Mouse (Mus musculus) spleen, adult 12 weeks (tissue): ENCODE measurements around the gene Vmn1r217.
"Not testable (repeated sequence)": the region's sequence is repeated elsewhere in the genome, so short reads cannot be mapped to it uniquely, and the experiment has no call there.

Experiments
- DNase-seq: peaks from one replicate; pipeline ENCODE4 v3.0.0; 2022; ENCODE audit warnings: low spot score

Vmn1r217 gene

DNA sequence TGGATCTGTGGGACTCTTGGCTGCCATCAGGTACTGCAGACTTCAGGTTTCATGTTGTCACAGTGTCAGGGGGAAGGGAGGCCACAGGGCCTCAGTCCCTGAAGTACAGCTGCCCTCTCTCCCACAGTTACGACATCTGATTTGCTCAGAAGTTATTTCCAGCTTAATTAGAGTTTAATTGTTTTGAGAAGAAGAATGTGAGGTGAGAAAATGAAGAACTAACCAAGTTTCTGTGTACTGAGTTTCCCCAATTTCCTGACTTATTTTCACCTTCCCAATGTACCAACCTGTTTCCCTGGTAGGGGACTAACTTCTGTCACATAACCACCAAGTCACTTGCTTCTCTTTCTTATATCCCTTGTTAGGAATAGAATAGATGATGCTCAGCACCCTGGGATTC lies at the start of gene Vmn1r217:
Gene Vmn1r217 (minus strand): TSS at position 101 of the 400 bp plus-strand sequence.
- DNase-seq: not testable (repeated sequence)

DNA sequence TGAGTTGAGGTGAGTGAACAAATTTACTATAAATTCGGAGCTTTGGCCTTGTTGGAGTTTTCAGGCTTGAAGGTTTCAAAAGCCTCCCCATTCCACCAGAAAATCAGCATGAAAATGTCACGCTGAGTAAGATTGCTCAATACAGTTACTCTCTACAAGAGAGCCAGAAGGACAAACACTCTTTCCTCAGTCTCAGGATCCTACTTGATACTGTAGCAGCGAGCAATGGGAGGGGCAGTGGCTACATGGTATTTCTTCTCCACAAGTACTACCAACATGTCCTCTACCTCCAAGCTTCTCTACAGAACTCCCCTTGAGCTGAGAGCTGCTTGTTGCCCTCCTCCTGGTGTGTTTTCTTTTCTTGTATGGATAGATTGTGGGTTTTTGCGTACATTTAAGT lies 48.4 kb upstream of the Vmn1r217 start:
- DNase-seq: not testable (repeated sequence)

DNA sequence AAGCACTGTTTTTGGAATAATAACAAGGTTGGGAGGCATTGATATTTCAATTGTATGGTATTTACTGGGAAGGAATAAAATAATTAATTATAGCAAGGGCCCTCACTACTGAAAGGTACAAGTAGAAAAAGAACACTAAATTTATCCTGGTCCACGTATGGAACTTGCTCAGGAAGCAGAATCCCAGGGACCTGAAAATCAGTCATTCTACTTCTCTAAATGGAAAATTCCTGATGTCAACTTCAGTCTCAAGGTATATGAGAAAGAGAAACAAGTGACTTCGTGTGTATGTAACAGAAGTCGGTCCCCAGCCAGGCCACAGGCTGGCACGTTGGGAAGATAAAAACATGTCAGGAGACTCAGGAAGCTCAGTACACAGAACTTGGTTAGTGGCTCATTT lies 41.0 kb upstream of the Vmn1r217 start, which contains the start of gene Vmn1r219:
Gene Vmn1r219 (plus strand): TSS at position 301 of the 400 bp plus-strand sequence.
- no peak for DNase-seq

DNA sequence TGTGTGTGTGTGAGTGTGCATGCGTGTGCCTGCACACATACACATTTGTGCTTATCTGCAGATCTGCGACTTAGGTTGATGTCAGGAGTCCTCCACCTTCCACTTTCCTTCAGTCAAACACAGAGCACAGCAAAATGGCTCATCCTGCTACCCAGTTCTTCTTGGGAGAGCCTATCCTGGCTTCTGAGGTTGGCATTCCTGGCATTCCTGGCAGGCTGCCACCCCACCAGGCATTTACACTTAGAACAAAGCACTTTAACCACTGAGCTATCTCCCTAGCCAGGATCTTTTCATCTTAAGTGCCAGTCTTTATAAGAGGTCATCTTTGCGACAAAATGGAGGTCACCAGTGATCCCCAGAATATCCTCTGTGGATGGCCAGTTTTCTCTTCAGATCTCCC lies 39.8 kb upstream of the Vmn1r217 start:
- DNase-seq: no peak

DNA sequence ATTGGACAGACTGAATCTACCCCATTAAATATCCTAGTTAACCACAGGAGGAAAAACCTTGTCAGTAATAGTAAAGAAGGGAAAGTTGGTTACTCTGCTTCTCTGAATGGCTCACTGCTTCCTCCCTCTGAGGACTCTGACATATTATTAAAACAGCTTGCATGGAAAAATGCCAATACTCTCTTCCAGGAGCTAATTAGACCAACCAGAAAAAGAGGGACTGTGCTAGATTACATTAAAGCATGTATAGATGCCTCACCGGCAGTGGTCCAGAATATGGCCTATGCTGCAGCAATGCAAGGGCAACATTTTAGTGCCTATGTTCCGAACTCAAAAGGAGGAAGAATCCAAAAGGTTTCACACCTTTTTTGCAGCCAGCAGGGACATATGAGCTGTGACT lies 20.9 kb upstream of the Vmn1r217 start:
- no peak for DNase-seq

DNA sequence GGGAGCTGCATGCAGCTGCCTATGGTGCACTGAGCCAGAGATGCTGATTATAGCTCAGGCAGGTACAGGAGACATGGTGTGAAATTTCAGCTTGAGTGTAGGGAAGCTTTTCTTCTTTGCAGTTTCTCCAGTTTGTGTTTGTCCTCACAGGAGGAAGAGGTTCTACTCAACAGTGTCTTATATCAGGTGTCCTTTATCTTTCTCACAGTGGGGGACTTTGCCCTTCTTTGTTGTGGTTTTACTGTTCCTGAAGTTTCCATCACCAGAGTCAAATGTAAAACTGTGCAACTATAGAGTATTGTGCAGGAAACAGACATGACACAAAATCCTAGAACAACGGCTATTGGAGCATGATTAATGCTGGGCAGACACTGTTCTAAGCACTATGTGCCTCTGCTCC lies 15.5 kb upstream of the Vmn1r217 start:
- DNase-seq: no peak

DNA sequence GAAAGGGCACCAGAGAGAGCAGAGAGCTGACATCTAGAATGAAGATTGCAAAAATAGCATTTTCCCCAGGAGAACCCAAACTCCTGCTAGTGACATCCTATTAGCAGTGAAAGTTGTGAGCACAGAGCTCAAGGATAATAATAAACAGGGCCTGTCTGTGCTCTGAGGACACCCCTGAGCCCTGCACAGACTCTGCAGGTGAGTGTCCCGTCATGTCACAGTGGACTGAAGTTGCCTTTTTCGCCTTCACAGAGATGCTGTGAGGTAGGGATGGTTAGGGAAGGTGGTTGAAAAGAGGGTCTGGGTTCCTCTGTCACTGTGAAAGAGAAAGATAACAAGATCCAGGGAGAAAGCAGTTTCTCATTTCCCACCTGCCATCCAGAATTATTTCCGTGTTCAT lies 15.1 kb upstream of the Vmn1r217 start, which contains the start of gene Vmn1r218:
Gene Vmn1r218 (plus strand): TSS at position 57 of the 400 bp plus-strand sequence.
- DNase-seq: no peak

DNA sequence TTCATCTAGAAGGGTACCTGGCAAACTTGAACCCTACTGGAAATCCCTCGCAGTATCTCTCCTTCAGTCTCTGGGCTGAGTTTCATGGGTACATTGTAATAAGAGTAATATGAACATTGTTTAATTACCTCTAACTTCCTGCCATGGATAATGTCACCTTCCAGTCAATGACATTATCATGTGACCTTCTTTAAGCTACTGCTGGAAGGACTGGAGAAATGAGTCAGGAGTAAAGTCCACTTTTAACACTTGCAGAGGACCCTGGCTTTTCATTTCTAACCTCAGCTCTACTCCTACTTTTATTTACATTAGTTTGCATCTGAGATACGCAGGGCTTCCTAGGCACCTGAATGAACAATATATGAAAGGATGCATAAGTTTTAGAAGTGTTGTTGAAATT lies 2.6 kb upstream of the Vmn1r217 start:
- no peak for DNase-seq

DNA sequence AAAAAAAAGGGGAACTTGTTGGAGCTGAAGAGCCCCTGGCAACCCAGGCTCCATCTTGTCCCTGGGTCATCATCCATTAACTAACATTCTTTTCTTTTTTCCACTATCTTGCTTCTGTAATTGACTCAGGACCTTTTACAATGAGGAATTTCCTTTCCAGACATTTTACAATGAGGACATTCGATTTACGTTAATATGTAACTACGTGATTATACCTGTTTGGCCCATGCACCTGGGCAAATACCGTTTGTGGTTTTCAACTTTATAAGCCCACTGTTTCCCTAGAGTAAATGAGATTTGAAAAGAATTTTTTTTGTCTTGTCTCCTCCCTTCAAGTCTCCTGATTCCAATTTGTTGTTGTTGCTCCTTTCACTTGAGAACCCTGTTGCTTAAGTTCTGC lies 23.6 kb downstream of the Vmn1r217 start:
- DNase-seq: no peak

DNA sequence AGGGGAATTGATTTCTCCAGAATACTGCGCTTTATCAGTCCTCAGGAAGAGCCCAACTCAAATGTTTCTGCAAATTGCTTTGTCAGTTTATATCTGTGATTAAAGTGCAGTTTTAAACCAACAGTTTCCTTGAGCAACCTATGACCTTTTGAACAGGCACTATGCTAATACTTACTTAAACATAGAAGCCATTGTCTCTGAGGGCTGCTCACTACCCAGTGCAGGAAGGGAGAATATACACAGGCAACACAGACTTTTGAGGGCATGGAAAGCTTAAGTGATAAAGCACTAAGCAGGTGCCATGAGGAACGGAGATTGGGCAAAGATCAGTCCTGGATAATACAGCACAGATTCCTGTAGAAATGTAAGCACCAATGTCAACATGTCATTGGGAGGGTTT lies 48.7 kb downstream of the Vmn1r217 start:
- DNase-seq: no peak

DNA sequence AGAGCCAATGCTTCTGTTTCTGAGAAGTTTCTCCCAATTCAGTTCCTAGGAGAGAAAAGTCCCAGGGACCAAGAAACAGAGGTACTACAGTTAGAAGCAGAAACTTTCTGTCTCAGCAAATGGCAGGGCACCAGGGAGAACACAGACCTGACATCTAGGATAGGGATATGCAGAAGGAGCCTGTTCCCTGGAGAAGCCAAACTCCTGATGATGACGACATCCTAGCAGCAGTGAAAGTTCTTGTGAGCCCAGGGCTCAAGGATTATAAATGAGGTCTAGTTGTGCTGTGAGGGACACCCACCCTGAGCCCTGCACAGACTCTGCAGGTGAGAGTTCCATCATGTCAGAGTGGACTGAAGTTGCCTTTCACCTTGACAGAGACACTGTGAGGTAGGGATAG lies 50.3 kb downstream of the Vmn1r217 start, which contains the start of gene Vmn1r215:
Gene Vmn1r215 (plus strand): TSS at position 301 of the 400 bp plus-strand sequence.
- no peak for DNase-seq

DNA sequence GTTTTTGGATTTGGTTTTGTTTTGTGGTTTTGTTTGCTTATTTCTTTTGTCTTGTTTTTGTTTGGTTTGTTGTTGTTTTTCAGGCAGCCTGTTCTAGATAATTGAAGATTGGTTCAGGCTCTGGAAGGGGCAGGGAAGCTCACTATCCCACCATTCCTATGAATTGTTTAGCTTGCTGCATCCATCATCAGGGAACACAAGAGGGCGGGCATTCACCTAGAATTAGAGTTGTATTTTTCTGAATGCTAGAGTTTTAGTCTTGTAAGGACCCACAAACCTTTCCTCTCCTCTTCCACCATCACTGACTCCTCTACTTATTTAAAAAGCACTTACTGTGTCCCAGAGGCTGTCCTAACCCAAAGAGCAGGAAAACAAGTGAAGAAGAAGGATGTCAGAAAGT lies 60.2 kb downstream of the Vmn1r217 start:
- DNase-seq: no peak
